Mouse (Mus musculus) limb, embryonic 10.5 days (tissue): ENCODE results near the gene Cops7b. TPM values are rescaled to one million over a fixed set of nuclear protein-coding genes. Genes with fewer than 3 reads are reported as not detected.

Source experiments
- DNase-seq: peaks from one replicate; pipeline ENCODE4 v3.0.0-alpha.2; 2017; ENCODE audit warnings: low spot score
- H3K27ac ChIP-seq: fragments of 300-500 bp; sonication (generic); 2 replicates; pipeline ENCODE4 v1.5.1; 2016; ENCODE audit warnings: mild to moderate bottlenecking
- H3K27me3 ChIP-seq: fragments of 300-500 bp; sonication (generic); 2 replicates; pipeline ENCODE4 v1.6.1; 2016; ENCODE audit warnings: low read depth, mild to moderate bottlenecking; ENCODE audit not compliant: poor library complexity, severe bottlenecking
- H3K36me3 ChIP-seq: fragments of 300-500 bp; sonication (generic); 2 replicates; pipeline ENCODE4 v1.6.1; 2016; ENCODE audit warnings: mild to moderate bottlenecking, moderate library complexity
- H3K4me1 ChIP-seq: fragments of 300-500 bp; sonication (generic); 2 replicates; pipeline ENCODE4 v1.6.1; 2016
- H3K4me3 ChIP-seq: fragments of 300-500 bp; sonication (generic); 2 replicates; pipeline ENCODE4 v1.5.1; 2016; ENCODE audit warnings: mild to moderate bottlenecking, moderate library complexity
- H3K9me3 ChIP-seq: fragments of 300-500 bp; sonication (generic); replicated peaks from 2 replicates; pipeline ENCODE4 v1.6.1; 2016; ENCODE audit warnings: mild to moderate bottlenecking
- WGBS: fragments of 180-500 bp; shearing (Covaris S2); methylation state at CpG from one replicate; pipeline ENCODE4 v1.1.7; 2016; 5-methylcytosine and 5-hydroxymethylcytosine counted together
- polyA plus RNA-seq: library from polyadenylated mRNA; unstranded; fragments of >200 nt; fragmentation: Nextera tagmentation; extraction: Ambion mirVana; gene quantifications from 2 replicates; pipeline ENCODE4 v1.2.1, GENCODE M21; 2016

The Cops7b gene
- polyA plus RNA-seq, 1 experiment from 2014 or later = 77.0 TPM

- Histone ChIP-seq H3K27me3 (no peaks in the 10 kb centered on the region), H3K36me3 (0 out of 2 replicates have a peak, but pooled peaks cover 7% of the 10 kb centered on the region), H3K4me1 (no peaks in the 10 kb centered on the region), H3K4me3 (no peak overlapping the region), H3K27ac (no peak overlapping the region), H3K9me3 (no peaks in the 10 kb centered on the region)
- DNase-seq = no peak
- 89% methylated on average over 2 of the region's 2 CpGs for WGBS
These were observed 13.3 kb upstream of the Cops7b start for GRCm38 (mm10) chr1:86569292-86569860.

GRCm38 (mm10) chr1:86571381-86571780 is 11.3 kb upstream of the Cops7b start:
- no peaks in the 10 kb centered on the region for H3K4me1 ChIP-seq
- H3K9me3 ChIP-seq = no peaks in the 10 kb centered on the region
- DNase-seq = no peak
- no peaks in the 10 kb centered on the region for H3K27me3 ChIP-seq
- H3K4me3 ChIP-seq = no peak overlapping the region
- no peak overlapping the region for H3K27ac ChIP-seq
- H3K36me3 ChIP-seq = 0 out of 2 replicates have a peak, but pooled peaks cover 7% of the 10 kb centered on the region
- WGBS = 95% methylated on average over 2 of the region's 2 CpGs

GRCm38 (mm10) chr1:86571941-86572340 is 10.8 kb upstream of the Cops7b start:
- H3K4me3 ChIP-seq = no peak overlapping the region
- no peaks in the 10 kb centered on the region for H3K9me3 ChIP-seq
- 77% methylated on average over 4 of the region's 4 CpGs for WGBS
- H3K27me3 ChIP-seq = no peaks in the 10 kb centered on the region
- no peak for DNase-seq
- no peak overlapping the region for H3K27ac ChIP-seq
- H3K4me1 ChIP-seq = no peaks in the 10 kb centered on the region
- H3K36me3 ChIP-seq = 0 out of 2 replicates have a peak, but pooled peaks cover 7% of the 10 kb centered on the region

GRCm38 (mm10) chr1:86580426-86580825 is 2.3 kb upstream of the Cops7b start:
- no peak for DNase-seq
- Histone ChIP-seq H3K4me1 (peaks cover 18% of the 10 kb centered on the region), H3K9me3 (no peaks in the 10 kb centered on the region), H3K4me3 (no peak overlapping the region), H3K36me3 (peaks cover 5% of the 10 kb centered on the region; the same call in 1 of the 2 replicates), H3K27ac (no peak overlapping the region), H3K27me3 (no peaks in the 10 kb centered on the region)
- WGBS = 84% methylated on average over 6 of the region's 6 CpGs

GRCm38 (mm10) chr1:86581692-86582450 is 833 bp upstream of the Cops7b start:
- Histone ChIP-seq H3K27me3 (no peaks in the 10 kb centered on the region), H3K4me3 (peak overlapping the region; percentile 81), H3K9me3 (no peaks in the 10 kb centered on the region), H3K36me3 (peaks cover 5% of the 10 kb centered on the region; the same call in 1 of the 2 replicates), H3K4me1 (peaks cover 22% of the 10 kb centered on the region), H3K27ac (peak overlapping the region; percentile 92)
- DNase-seq = no peak
- WGBS = 1% methylated on average over 37 of the region's 38 CpGs

GRCm38 (mm10) chr1:86583709-86584108 is 1.0 kb downstream of the Cops7b start:
- Histone ChIP-seq H3K27ac (no peak overlapping the region), H3K4me3 (no peak overlapping the region), H3K36me3 (peaks cover 5% of the 10 kb centered on the region; the same call in 1 of the 2 replicates), H3K27me3 (no peaks in the 10 kb centered on the region), H3K4me1 (peaks cover 32% of the 10 kb centered on the region), H3K9me3 (no peaks in the 10 kb centered on the region)
- DNase-seq = no peak
- 81% methylated on average over 2 of the region's 2 CpGs for WGBS

GRCm38 (mm10) chr1:86586992-86587391 is 4.3 kb downstream of the Cops7b start:
- Histone ChIP-seq H3K4me1 (peaks cover 23% of the 10 kb centered on the region), H3K9me3 (no peaks in the 10 kb centered on the region), H3K27ac (peak overlapping the region; percentile 82), H3K36me3 (peaks cover 31% of the 10 kb centered on the region), H3K4me3 (peak overlapping the region; percentile 78), H3K27me3 (no peaks in the 10 kb centered on the region)
- DNase-seq = peak; percentile 89
- WGBS = under 1% methylated on average over 26 of the region's 26 CpGs

GRCm38 (mm10) chr1:86594539-86594938 is 11.8 kb downstream of the Cops7b start:
- 95% methylated on average over 7 of the region's 7 CpGs for WGBS
- H3K4me3 ChIP-seq = no peak overlapping the region

GRCm38 (mm10) chr1:86595315-86595714 is 12.6 kb downstream of the Cops7b start:
- Histone ChIP-seq H3K4me3 (no peak overlapping the region), H3K36me3 (peaks cover 94% of the 10 kb centered on the region), H3K9me3 (no peaks in the 10 kb centered on the region), H3K27me3 (no peaks in the 10 kb centered on the region), H3K4me1 (no peaks in the 10 kb centered on the region), H3K27ac (no peak overlapping the region)
- DNase-seq = no peak
- 94% methylated on average over 6 of the region's 6 CpGs for WGBS

More at GRCm38 (mm10) chr1:86594539-86594938, 11.8 kb downstream of the Cops7b start:
- no peaks in the 10 kb centered on the region for H3K9me3 ChIP-seq
- peaks cover 94% of the 10 kb centered on the region for H3K36me3 ChIP-seq
- H3K4me1 ChIP-seq = no peaks in the 10 kb centered on the region
- H3K27ac ChIP-seq = no peak overlapping the region
- no peaks in the 10 kb centered on the region for H3K27me3 ChIP-seq
- DNase-seq = no peak

- no peaks in the 10 kb centered on the region for H3K4me1 ChIP-seq
- no peak for DNase-seq
- no peak overlapping the region for H3K27ac ChIP-seq
- 95% methylated on average over 6 of the region's 6 CpGs for WGBS
- no peaks in the 10 kb centered on the region for H3K9me3 ChIP-seq
- no peaks in the 10 kb centered on the region for H3K27me3 ChIP-seq
- H3K36me3 ChIP-seq = peaks cover 96% of the 10 kb centered on the region
- H3K4me3 ChIP-seq = no peak overlapping the region
These were observed 13.8 kb downstream of the Cops7b start for GRCm38 (mm10) chr1:86596512-86596911.

GRCm38 (mm10) chr1:86598516-86598915 is 15.8 kb downstream of the Cops7b start:
- peaks cover 96% of the 10 kb centered on the region for H3K36me3 ChIP-seq
- no peak for DNase-seq
- no peak overlapping the region for H3K4me3 ChIP-seq
- H3K27me3 ChIP-seq = no peaks in the 10 kb centered on the region
- no peak overlapping the region for H3K27ac ChIP-seq
- H3K9me3 ChIP-seq = no peaks in the 10 kb centered on the region
- H3K4me1 ChIP-seq = no peaks in the 10 kb centered on the region
- 82% methylated on average over 3 of the region's 3 CpGs for WGBS

- Histone ChIP-seq H3K36me3 (peaks cover 98% of the 10 kb centered on the region), H3K27me3 (no peaks in the 10 kb centered on the region), H3K4me1 (no peaks in the 10 kb centered on the region), H3K9me3 (no peaks in the 10 kb centered on the region), H3K27ac (no peak overlapping the region), H3K4me3 (no peak overlapping the region)
- no peak for DNase-seq
- 92% methylated on average over 2 of the region's 2 CpGs for WGBS
These were observed 17.4 kb downstream of the Cops7b start for GRCm38 (mm10) chr1:86600117-86600516.

GRCm38 (mm10) chr1:86610954-86611353 is 28.2 kb downstream of the Cops7b start:
- H3K9me3 ChIP-seq = no peaks in the 10 kb centered on the region

More at GRCm38 (mm10) chr1:86610954-86611353, 28.2 kb downstream of the Cops7b start:
- WGBS = 92% methylated on average over 1 of the region's 1 CpGs
- Histone ChIP-seq H3K36me3 (peaks cover 40% of the 10 kb centered on the region), H3K4me1 (no peaks in the 10 kb centered on the region), H3K27me3 (no peaks in the 10 kb centered on the region), H3K4me3 (no peak overlapping the region), H3K27ac (no peak overlapping the region)
- no peak for DNase-seq
